Mouse (Mus musculus) gastrocnemius, postnatal 25 days (tissue): ENCODE measurements around the gene Prex1. TPM values are rescaled to one million over a fixed set of nuclear protein-coding genes. Genes with fewer than 3 reads are reported as not detected.

Source experiments
- DNase-seq: peaks from one replicate; pipeline ENCODE4 v3.0.0; 2022
- total RNA-seq, 2 experiments: library from RNA; stranded (reverse); gene quantifications; 1 replicate in 1 of 2; 2 replicates in 1 of 2; pipeline ENCODE4 v1.2.3; 2021

Prex1 gene
- total RNA-seq, 2 experiments from 2014 or later: 5.4 to 7.6 TPM

- peak; percentile 38 for DNase-seq
Observed at GRCm38 (mm10) chr2:166517392-166518174, 196.0 kb downstream of the Prex1 start.

- no peak for DNase-seq
Observed at GRCm38 (mm10) chr2:166516818-166517353, 196.7 kb downstream of the Prex1 start.

Other genes with a start within 250 kb of the Prex1 start
- 1 to 10 TPM; 1.2 to 3.8 TPM for gene Trp53rkb, start 78.7 kb upstream of the Prex1 start, total RNA-seq
- gene Arfgef2, start 91.8 kb upstream of the Prex1 start, total RNA-seq: 10 to 100 TPM; 25.7 to 27.0 TPM
- 10 to 100 TPM; 47.1 to 49.5 TPM for gene Cse1l, start 192.2 kb upstream of the Prex1 start, total RNA-seq